Mouse (Mus musculus) embryonic facial prominence, embryonic 11.5 days (tissue): ENCODE measurements around the gene Arih2. TPM values are rescaled to one million over a fixed set of nuclear protein-coding genes. Genes with fewer than 3 reads are reported as not detected.
A peak's percentile ranks its signal among the peaks of the same experiment; 100 is the strongest.

Experiments used
- ATAC-seq: fragments of 200-750 bp; cut with Nextera tagmentation; replicated peaks from 2 replicates; pipeline ENCODE4 v1.8.0; 2017; ENCODE audit warnings: low read depth; ENCODE audit not compliant: insufficient number of reproducible peaks, low FRiP score, low TSS enrichment
- DNase-seq: peaks from one replicate; pipeline ENCODE4 v3.0.0-alpha.2; 2015; ENCODE audit warnings: low spot score
- H3K27ac ChIP-seq: fragments of 300-500 bp; sonication (generic); replicated peaks from 2 replicates; pipeline ENCODE4 v1.5.1; 2014; ENCODE audit warnings: mild to moderate bottlenecking, low read depth, low read length, control low read depth
- H3K27me3 ChIP-seq: fragments of 300-500 bp; sonication (generic); 2 replicates; pipeline ENCODE4 v1.6.1; 2014; ENCODE audit warnings: mild to moderate bottlenecking, low read length, moderate library complexity, mixed read lengths; ENCODE audit not compliant: control insufficient read depth, insufficient read depth
- H3K36me3 ChIP-seq: fragments of 300-500 bp; sonication (generic); replicated peaks from 2 replicates; pipeline ENCODE4 v1.6.1; 2014; ENCODE audit warnings: low read depth, mild to moderate bottlenecking, low read length, moderate library complexity, mixed read lengths; ENCODE audit not compliant: control insufficient read depth, insufficient read depth
- H3K4me1 ChIP-seq: fragments of 300-500 bp; sonication (generic); 2 replicates; pipeline ENCODE4 v1.6.1; 2014; ENCODE audit warnings: low read length, mixed read lengths; ENCODE audit not compliant: control insufficient read depth, insufficient read depth
- H3K4me2 ChIP-seq: fragments of 300-500 bp; sonication (generic); 2 replicates; pipeline ENCODE4 v1.6.1; 2014; ENCODE audit warnings: low read depth, mild to moderate bottlenecking, control low read depth, low read length, moderate library complexity
- H3K4me3 ChIP-seq: fragments of 300-500 bp; sonication (generic); 2 replicates; pipeline ENCODE4 v1.5.1; 2014; ENCODE audit warnings: low read depth, low read length, control low read depth
- H3K9ac ChIP-seq: fragments of 300-500 bp; sonication (generic); replicated peaks from 2 replicates; pipeline ENCODE4 v1.6.1; 2014; ENCODE audit warnings: mild to moderate bottlenecking, control low read depth, low read length
- H3K9me3 ChIP-seq: fragments of 300-500 bp; sonication (generic); replicated peaks from 2 replicates; pipeline ENCODE4 v1.6.1; 2016; ENCODE audit warnings: mild to moderate bottlenecking, low read length, inconsistent platforms, mixed read lengths; ENCODE audit not compliant: control insufficient read depth
- WGBS: fragments of 180-500 bp; shearing (Covaris S2); extraction: QIAGEN DNeasy Blood & Tissue Kit; methylation state at CpG from one replicate; pipeline ENCODE4 v1.1.7; 2014; 5-methylcytosine and 5-hydroxymethylcytosine counted together
- polyA plus RNA-seq: library from polyadenylated mRNA; unstranded; fragments of >200 nt; fragmentation: Nextera tagmentation; extraction: Ambion mirVana; gene quantifications from 2 replicates; pipeline ENCODE4 v1.2.1, GENCODE M21; 2014

The Arih2 gene
- polyA plus RNA-seq, 1 experiment from 2014 or later: 44.1 TPM

- Histone ChIP-seq H3K27me3 (no peaks in the 10 kb centered on the region), H3K4me1 (peaks cover 3% of the 10 kb centered on the region; the same call in 1 of the 2 replicates), H3K27ac (no peak overlapping the region), H3K9ac (no peak overlapping the region), H3K36me3 (no peaks in the 10 kb centered on the region), H3K4me3 (no peak overlapping the region), H3K4me2 (no peak overlapping the region), H3K9me3 (no peaks in the 10 kb centered on the region)
- no peak for DNase-seq
- 80% methylated on average over 3 of the region's 3 CpGs for WGBS
- ATAC-seq: no peak
Measured at GRCm38 (mm10) chr9:108594354-108594753, 54.8 kb downstream of the Arih2 start.

GRCm38 (mm10) chr9:108591462-108591861 lies 57.7 kb downstream of the Arih2 start:
- DNase-seq: no peak
- Histone ChIP-seq H3K36me3 (no peaks in the 10 kb centered on the region), H3K4me1 (peaks cover 16% of the 10 kb centered on the region), H3K9ac (no peak overlapping the region), H3K27me3 (no peaks in the 10 kb centered on the region), H3K9me3 (no peaks in the 10 kb centered on the region), H3K4me2 (no peak overlapping the region), H3K4me3 (no peak overlapping the region), H3K27ac (no peak overlapping the region)
- ATAC-seq: no peak
- WGBS: 85% methylated on average over 4 of the region's 4 CpGs

GRCm38 (mm10) chr9:108589229-108589628 lies 60.0 kb downstream of the Arih2 start:
- H3K4me2 ChIP-seq: no peak overlapping the region
- H3K4me3 ChIP-seq: no peak overlapping the region
- WGBS: 68% methylated on average over 5 of the region's 5 CpGs
- H3K36me3 ChIP-seq: no peaks in the 10 kb centered on the region
- H3K27me3 ChIP-seq: no peaks in the 10 kb centered on the region
- H3K4me1 ChIP-seq: peaks cover 16% of the 10 kb centered on the region
- DNase-seq (no peak), ATAC-seq (no peak)
- no peak overlapping the region; the same call in 1 of the 2 replicates for H3K9ac ChIP-seq
- H3K9me3 ChIP-seq: no peaks in the 10 kb centered on the region
- no peak overlapping the region for H3K27ac ChIP-seq

GRCm38 (mm10) chr9:108587571-108588180 lies 61.5 kb downstream of the Arih2 start:
- under 1% methylated on average over 14 of the region's 14 CpGs for WGBS
- Histone ChIP-seq H3K4me1 (peaks cover 16% of the 10 kb centered on the region), H3K27me3 (no peaks in the 10 kb centered on the region), H3K9me3 (no peaks in the 10 kb centered on the region), H3K27ac (peak overlapping the region; percentile 93), H3K36me3 (no peaks in the 10 kb centered on the region), H3K9ac (peak overlapping the region; percentile 49), H3K4me2 (peak overlapping the region; percentile 60), H3K4me3 (peak overlapping the region; percentile 6; the same call in 1 of the 2 replicates)
- DNase-seq (peak; percentile 95), ATAC-seq (peak; percentile 96)

GRCm38 (mm10) chr9:108579344-108579690 lies 69.9 kb downstream of the Arih2 start:
- no peaks in the 10 kb centered on the region for H3K9me3 ChIP-seq
- H3K9ac ChIP-seq: peak overlapping the region; percentile 77
- H3K27me3 ChIP-seq: no peaks in the 10 kb centered on the region
- 74% methylated on average over 5 of the region's 5 CpGs for WGBS
- DNase-seq (no peak), ATAC-seq (no peak)
- H3K36me3 ChIP-seq: peaks cover 2% of the 10 kb centered on the region
- H3K4me1 ChIP-seq: peaks cover 10% of the 10 kb centered on the region
- peak overlapping the region; percentile 92; the same call in 1 of the 2 replicates for H3K4me3 ChIP-seq
- H3K4me2 ChIP-seq: peak overlapping the region; percentile 74
- peak overlapping the region; percentile 86 for H3K27ac ChIP-seq

- peak; percentile 93 for ATAC-seq
- H3K4me2 ChIP-seq: peak within 1 kb of the TSS; percentile 74
- H3K4me3 ChIP-seq: peak within 1 kb of the TSS; percentile 92
- H3K27ac ChIP-seq: peak within 1 kb of the TSS; percentile 86
- no peaks in the 10 kb centered on the region for H3K27me3 ChIP-seq
- H3K9me3 ChIP-seq: no peaks in the 10 kb centered on the region
- 5% methylated on average over 51 of the region's 51 CpGs for WGBS
- H3K36me3 ChIP-seq: peaks cover 6% of the 10 kb centered on the region
- H3K4me1 ChIP-seq: peaks cover 10% of the 10 kb centered on the region
- H3K9ac ChIP-seq: peak within 1 kb of the TSS; percentile 77
- peak; percentile 98 for DNase-seq
Measured at GRCm38 (mm10) chr9:108578545-108579343, 70.4 kb downstream of the Arih2 start, which contains the start of gene Wdr6. TSS of gene Wdr6 (minus strand) at chr9:108578739.

GRCm38 (mm10) chr9:108577934-108578544 lies 71.1 kb downstream of the Arih2 start:
- Histone ChIP-seq H3K27me3 (no peaks in the 10 kb centered on the region), H3K9me3 (no peaks in the 10 kb centered on the region), H3K4me2 (peak overlapping the region; percentile 74), H3K9ac (peak overlapping the region; percentile 77), H3K27ac (peak overlapping the region; percentile 86), H3K4me3 (peak overlapping the region; percentile 92), H3K4me1 (peaks cover 10% of the 10 kb centered on the region), H3K36me3 (peaks cover 11% of the 10 kb centered on the region)
- under 1% methylated on average over 24 of the region's 24 CpGs for WGBS
- no peak; the same call in 1 of the 2 replicates for ATAC-seq
- DNase-seq: peak; percentile 68
